Mouse (Mus musculus): ENCODE results near the gene Gpbp1.
A peak's percentile ranks its signal among the peaks of the same experiment; 100 is the strongest.

The Gpbp1 gene

GRCm38 (mm10) chr13:111489802-111490723, at the start of gene Gpbp1:
TSS of gene Gpbp1 (minus strand) at chr13:111490111.
- DNase-seq (ENCODE audit: low spot score in 2 of 2), result peak; percentile 98 to 100

DNA sequence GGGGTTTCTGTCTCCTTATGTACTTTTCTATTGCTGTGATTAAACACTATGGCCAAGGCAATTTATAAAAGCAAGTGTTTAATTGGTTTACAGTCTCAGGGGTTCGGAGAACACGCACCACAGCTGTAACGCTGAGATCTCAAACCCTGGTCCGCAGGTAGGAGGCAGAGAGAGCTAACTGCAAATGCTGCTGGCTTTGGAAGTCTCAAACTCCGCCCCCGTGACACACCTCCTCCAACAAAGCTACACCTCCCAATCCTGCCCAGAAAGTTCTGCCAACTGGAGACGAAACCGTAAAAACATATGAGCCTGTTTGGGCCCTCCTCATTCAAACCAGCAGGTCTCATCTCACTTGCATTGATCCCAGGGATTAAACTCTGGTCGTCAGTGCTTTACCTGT, 47.8 kb upstream of the Gpbp1 start:
- DNase-seq (ENCODE audit: low spot score in 2 of 2), result no peak

DNA sequence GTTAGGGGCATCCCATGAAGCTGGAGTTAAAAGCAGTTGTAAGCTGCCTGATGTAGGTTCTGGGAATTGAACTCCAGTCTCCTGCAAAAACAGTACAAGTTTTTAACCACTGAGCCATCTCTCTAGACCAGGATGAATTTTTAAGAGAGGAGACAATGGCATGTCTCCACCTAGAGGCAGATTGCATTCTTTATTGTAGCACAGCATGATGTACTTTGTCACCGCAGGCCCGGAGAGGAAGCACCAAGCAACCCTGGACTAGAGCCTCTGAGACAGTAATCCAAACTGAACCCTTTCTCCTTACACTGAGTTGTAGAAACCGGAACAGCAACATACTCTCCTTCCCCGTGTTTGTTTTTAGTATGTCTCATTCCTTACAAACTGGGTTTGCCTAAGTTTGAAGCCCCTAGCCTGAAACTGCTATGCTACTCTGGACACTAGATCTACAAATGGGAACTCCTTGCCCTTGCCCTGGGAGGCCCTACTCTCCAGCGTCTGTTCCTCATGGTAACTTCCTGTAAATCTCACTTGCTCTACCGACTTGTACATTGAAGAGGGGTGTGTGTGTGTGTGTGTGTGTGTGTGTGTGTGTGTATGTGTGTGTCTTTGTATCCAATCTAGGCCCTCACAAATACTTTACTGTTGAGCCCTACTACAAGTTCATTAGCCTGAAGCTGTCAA, 46.4 kb upstream of the Gpbp1 start:
- DNase-seq (ENCODE audit: low spot score in 2 of 2), result no peak

GRCm38 (mm10) chr13:111534131-111534530, 44.2 kb upstream of the Gpbp1 start:
- DNase-seq (ENCODE audit: low spot score in 2 of 2), result no peak

DNA sequence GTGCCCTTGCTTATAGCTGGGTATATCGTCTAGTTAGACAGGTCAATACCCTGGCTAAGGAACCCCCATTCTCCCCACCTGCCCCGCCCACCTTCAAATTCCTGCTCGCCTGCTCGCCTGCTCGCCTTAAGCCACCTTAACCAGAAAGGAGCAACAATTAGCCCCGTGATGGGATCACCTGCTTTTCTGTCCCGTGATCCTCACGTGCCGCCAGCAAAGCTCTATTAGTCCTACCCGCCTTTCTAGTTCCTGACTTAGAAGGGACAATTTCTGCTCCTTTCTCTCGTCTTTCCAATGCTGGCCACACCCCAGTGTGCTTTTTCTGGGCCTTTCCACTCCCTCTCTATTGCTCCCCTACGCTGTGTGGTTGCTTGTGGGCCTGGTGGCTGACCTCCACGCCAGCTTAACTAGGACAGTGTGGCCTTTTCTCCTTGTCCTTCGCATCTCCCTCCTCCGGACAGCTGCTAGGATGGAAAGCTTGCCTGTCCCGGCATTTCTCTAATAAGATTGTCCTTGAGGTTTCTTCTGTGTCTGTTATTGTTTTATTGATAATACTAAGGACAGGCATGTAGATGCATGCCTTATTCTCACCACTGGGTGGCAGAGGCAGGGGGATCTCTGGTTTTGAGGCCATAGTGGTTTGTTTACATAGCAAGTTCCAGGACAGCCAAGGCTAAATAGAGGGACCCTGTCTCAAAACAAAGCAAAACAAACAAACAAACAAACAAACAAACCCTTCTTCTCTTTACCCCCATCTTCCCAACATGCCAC, 42.5 kb upstream of the Gpbp1 start:
- DNase-seq (ENCODE audit: low spot score in 2 of 2), result no peak

DNA sequence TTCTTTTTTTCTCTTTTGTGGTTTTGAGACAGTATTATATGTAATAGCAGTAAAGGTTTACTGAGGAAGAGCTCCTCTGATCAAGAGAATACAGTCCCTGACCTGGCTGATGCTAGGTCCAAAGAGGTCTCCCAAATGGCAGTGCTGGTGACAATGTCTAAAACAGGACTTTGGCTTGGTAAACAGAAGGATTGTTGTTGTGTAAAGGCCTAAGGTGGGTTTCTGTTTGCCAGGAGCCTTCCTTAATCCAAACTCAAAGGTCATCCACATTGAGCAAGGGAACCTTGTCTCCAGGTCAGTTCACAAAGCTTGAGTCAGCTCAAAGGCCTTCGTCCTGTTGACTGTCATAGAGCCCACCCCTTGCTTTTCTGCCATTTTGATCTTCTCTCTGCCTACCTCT, 41.8 kb upstream of the Gpbp1 start:
- no peak for DNase-seq (ENCODE audit: low spot score in 2 of 2)

- DNase-seq (ENCODE audit: low spot score in 2 of 2), result no peak
Measured at GRCm38 (mm10) chr13:111524277-111524676, 34.4 kb upstream of the Gpbp1 start.

- no peak for DNase-seq (ENCODE audit: low spot score in 2 of 2)
Measured at GRCm38 (mm10) chr13:111522336-111522735, 32.4 kb upstream of the Gpbp1 start.

DNA sequence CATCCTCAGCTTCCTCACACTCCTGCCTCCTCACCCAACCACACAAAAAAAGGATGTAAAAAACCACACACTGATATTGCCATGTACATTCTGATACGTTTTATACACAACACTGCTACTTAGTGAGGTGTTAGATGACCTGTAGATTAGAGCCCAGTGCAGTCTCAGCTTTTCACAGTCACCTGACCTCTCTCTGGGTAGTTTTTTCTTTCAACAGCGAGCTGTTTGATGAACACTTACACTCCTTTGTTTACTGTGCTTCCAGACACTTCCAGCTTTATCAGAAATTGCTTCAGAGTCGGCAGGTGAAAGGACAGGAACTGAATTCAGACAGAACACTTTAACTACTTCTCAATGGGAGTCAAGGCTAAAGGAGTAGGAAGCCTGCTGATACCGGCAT, 30.5 kb upstream of the Gpbp1 start:
- no peak for DNase-seq (ENCODE audit: low spot score in 2 of 2)

- no peak for DNase-seq (ENCODE audit: low spot score in 2 of 2)
Measured at GRCm38 (mm10) chr13:111518332-111518731, 28.4 kb upstream of the Gpbp1 start.

GRCm38 (mm10) chr13:111516385-111517150, 26.7 kb upstream of the Gpbp1 start:
- DNase-seq (ENCODE audit: low spot score in 2 of 2), result no peak

GRCm38 (mm10) chr13:111509385-111509784, 19.5 kb upstream of the Gpbp1 start:
- no peak for DNase-seq (ENCODE audit: low spot score in 2 of 2)

DNA sequence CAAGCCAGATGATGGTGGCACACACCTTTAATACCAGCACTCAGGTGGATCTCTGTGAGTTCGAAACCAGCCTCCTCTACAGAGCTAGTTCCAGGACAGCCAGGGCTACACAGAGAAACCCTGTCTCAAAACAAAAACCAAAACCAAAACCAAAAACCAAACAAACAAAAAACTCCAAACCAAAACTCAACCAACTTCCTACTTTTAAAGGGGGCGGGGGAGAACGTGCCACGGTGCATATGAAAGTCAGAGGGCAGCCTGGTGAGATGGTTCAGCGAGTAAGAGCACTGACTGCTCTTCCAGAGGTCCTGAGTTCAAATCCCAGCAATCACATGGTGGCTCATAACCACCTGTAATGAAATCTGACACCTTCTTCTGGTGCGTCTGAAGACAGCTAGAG, 18.7 kb upstream of the Gpbp1 start:
- DNase-seq (ENCODE audit: low spot score in 2 of 2), result no peak

DNA sequence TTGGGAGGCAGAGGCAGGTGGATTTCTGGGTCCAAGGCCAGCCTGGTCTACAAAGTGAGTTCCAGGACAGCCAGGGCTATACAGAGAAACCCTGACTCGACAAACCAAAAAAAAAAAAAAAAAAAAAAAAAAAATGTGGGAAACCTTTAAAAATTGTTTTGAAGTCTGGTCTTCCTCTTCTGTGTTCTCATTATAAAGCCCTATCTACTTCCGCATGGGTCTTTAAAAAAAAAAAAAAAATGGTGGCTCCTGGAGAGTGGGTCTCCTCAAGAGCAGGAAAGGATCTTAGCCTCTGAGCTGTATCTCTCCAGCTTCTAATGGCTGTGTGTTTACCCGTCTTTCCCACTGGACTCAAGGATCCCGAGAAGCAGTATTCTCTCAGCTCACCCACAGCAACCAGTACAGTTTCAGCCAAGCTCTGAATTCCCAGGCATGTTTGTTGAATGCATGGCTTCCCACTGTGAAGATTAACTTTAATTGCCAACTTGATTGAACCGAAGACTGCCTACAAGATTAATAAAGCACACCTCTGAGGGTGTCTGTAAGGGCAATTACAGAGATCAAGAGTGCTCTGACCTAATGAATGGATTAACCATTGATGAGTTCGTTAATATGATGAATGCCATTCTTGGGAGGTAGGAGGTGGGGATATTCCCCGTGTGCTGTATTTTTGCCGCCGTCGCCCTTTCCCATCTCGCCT, 4.6 kb upstream of the Gpbp1 start:
- no peak for DNase-seq (ENCODE audit: low spot score in 2 of 2)

- DNase-seq (ENCODE audit: low spot score in 2 of 2), result no peak
Measured at GRCm38 (mm10) chr13:111491046-111491756, 1.3 kb upstream of the Gpbp1 start.

DNA sequence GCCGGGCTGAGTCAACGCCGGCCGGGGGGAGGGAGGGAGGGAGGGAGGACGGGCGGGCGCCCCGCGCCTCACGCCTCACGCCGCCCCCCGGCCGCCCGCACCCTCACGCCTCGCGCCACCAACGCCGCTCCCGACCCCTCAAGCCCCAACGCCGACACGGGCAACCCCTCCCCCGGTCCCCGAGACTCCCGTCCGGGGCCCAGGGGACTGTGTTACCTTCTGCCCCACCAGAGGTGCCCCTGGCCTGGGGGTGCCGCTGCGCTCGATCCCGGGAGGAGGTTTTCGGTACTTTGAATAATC, 459 bp downstream of the Gpbp1 start:
- no peak for DNase-seq (ENCODE audit: low spot score in 2 of 2)

DNA sequence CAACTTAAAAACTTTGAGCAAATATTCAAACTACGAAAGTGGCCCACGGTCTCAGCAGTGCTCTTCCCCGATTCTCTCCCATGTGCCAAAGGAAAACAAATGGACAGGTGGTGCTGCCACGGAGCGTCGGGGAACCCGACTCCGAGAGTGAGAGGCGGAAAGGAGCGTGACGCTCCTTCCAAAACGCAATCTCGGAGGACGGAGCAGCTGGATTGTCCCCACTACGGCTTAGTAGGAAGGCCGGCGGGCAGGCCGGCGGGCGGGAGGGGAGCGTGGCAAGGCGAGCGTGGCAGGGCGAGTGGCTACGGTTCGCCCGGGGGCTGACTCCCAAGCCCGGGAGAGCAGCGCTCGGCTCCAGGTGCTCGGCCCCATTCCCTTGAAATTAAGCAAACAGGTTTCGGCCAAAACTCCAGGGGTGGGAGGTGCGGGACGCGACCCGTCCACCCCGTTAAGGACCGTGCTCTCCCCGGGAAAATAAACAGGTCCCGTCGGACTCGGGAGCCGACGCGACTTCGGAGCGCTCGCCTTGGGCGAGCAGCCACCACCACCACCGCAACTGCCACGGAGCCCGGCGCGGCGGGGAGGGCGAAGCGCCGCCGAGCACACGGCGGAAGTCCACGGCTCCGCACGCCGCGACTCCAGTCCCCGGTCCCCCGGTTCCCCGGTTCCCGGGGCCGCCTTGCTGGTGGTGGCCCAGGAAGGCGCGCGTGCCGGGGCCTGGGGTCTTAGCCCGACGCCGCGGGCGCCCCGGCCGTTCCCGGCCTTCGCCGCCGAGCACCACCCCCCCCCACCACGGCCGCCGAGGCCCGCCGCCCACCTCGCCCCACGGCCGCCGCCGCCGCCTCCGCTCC, 1.0 kb downstream of the Gpbp1 start:
- DNase-seq (ENCODE audit: low spot score in 2 of 2), result peak; percentile 4 to 12

DNA sequence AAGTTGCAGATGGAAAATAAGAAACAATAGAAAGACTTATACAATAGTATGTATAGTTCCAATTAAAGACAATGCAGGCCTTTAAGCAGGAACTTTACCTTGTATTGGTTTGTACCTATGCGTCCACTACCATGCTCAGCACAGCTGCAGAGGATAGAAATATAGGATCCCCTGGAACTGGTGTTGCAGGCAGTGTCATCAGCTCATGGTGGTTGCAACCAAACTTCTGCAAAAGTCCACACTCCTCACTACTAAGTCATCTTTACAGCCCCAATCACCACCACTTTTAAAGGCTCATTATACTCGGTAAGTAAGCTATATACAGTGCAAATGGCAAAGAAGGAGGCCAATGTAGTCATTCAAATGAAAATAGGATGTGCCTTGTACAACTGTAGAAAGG, 12.2 kb downstream of the Gpbp1 start:
- DNase-seq (ENCODE audit: low spot score in 2 of 2), result no peak

DNA sequence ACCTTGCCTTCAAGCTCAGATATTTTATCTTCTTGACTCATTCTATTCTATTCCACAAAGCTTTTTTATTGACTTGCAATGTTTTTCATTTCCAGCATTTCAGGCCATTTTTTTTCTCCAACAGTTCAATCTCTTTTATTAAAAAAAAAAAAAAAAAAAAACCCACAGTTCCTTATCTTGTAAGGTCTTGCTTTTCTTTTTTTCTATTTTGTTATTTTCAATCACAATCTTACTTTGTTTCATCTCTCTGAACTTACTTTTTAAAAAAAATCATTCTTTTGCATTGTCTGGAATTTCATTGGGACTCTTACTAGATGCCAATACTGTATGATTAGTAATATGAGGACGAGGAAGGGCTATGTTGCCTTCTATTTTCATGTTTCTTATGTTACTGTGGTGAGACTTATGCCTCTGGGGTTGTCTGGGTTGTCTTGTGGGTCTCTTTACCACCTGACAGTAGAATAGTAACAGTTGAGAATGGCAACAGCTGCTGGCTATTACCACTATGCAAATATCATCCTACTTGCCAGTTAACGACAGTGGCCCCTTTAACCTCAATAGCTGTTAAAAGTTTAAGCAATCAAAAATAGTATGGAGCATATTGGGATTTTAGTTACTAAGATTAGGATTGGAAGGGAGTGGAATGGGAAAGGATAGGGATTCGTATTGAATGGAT, 19.2 kb downstream of the Gpbp1 start:
- DNase-seq (ENCODE audit: low spot score in 2 of 2), result no peak

Data from frontal cortex, postnatal 25 days (tissue).